Mouse (Mus musculus): Measurements from ENCODE around the gene Ccdc22. TPM values are rescaled to one million over a fixed set of nuclear protein-coding genes. Genes with fewer than 3 reads are reported as not detected.

Gene Ccdc22
- polyA plus RNA-seq, 1 experiment from 2014 or later = 18.2 TPM

DNA sequence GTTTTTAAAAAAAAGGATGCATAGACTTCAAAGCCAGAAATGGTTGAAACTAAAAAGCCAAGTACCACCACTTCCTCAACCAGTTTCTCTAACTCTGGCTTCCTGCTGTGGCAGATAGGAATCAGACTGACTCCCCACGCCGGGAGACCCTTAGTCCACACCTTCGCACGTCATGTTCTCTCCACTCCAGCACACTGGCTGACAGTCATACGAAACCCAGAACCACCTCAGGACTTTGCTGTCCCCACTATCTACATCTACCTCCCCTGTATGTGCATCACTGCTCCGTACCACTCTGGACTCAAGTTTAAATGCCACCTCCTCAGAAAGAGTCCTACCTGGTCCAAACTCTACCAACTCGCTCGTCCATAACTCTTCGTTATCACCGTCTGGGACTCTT, 32.9 kb downstream of the Ccdc22 start:
- Histone ChIP-seq H3K9me3 (no peaks in the 10 kb centered on the region), H3K36me3 (no peaks in the 10 kb centered on the region), H3K4me1 (peaks cover 32% of the 10 kb centered on the region), H3K9ac (0 out of 2 replicates have a peak overlapping the region, but pooled peaks have one; percentile 85), H3K4me2 (peak overlapping the region; percentile 73), H3K4me3 (peak overlapping the region; percentile 63), H3K27me3 (replicated peaks) (no peaks in the 10 kb centered on the region), H3K27ac (replicated peaks) (no peak overlapping the region)
- 38% methylated on average over 10 of the region's 10 CpGs for WGBS
- no peak for ATAC-seq (ENCODE audit: extremely low read depth, insufficient number of reproducible peaks, low FRiP score, low TSS enrichment)

- 82% methylated on average over 9 of the region's 9 CpGs for WGBS
- no peak overlapping the region for H3K4me3 ChIP-seq
- H3K4me2 ChIP-seq = peak overlapping the region; percentile 73
- H3K4me1 ChIP-seq = peaks cover 37% of the 10 kb centered on the region
- H3K27ac ChIP-seq (replicated peaks) = no peak overlapping the region
- H3K27me3 ChIP-seq (replicated peaks) = no peaks in the 10 kb centered on the region
- no peak overlapping the region for H3K9ac ChIP-seq
- no peaks in the 10 kb centered on the region for H3K36me3 ChIP-seq
- ATAC-seq (ENCODE audit: extremely low read depth, insufficient number of reproducible peaks, low FRiP score, low TSS enrichment) = no peak
- no peaks in the 10 kb centered on the region for H3K9me3 ChIP-seq
Observed at GRCm38 (mm10) chrX:7571565-7572136, 33.7 kb downstream of the Ccdc22 start.

GRCm38 (mm10) chrX:7570481-7571175, 34.7 kb downstream of the Ccdc22 start:
- Histone ChIP-seq H3K27me3 (replicated peaks) (no peaks in the 10 kb centered on the region), H3K4me3 (no peak overlapping the region), H3K9ac (no peak overlapping the region), H3K27ac (replicated peaks) (no peak overlapping the region), H3K9me3 (no peaks in the 10 kb centered on the region), H3K4me2 (no peak overlapping the region), H3K4me1 (peaks cover 37% of the 10 kb centered on the region), H3K36me3 (no peaks in the 10 kb centered on the region)
- ATAC-seq (ENCODE audit: extremely low read depth, insufficient number of reproducible peaks, low FRiP score, low TSS enrichment) = no peak
- 51% methylated on average over 7 of the region's 7 CpGs for WGBS

DNA sequence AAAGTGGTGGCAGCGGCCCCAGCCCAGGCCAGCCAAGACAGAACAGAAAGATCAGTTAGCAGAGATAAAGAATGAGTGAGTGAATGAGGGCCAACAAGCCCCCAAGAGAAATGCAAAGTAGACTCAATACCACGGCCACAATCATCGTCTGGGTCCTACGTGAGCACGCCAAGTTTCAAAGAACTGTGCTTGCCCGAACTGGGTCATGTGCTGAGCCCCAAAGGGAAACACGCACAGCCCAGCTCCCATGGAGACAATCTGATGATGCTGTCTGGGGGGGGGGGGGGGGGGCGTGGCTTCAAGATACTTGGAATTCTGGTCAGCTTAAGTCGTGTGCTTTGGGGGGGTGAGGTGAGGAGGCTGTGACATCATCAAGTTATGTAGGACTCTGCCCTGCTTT, 37.8 kb downstream of the Ccdc22 start:
- 58% methylated on average over 9 of the region's 9 CpGs for WGBS

GRCm38 (mm10) chrX:7566352-7566751, 39.0 kb downstream of the Ccdc22 start:
- Histone ChIP-seq H3K4me2 (no peak overlapping the region), H3K27ac (replicated peaks) (no peak overlapping the region), H3K4me3 (no peak overlapping the region), H3K4me1 (peaks cover 18% of the 10 kb centered on the region), H3K9ac (no peak overlapping the region), H3K27me3 (replicated peaks) (no peaks in the 10 kb centered on the region), H3K36me3 (no peaks in the 10 kb centered on the region), H3K9me3 (no peaks in the 10 kb centered on the region)
- WGBS = 61% methylated on average over 6 of the region's 6 CpGs
- no peak for ATAC-seq (ENCODE audit: extremely low read depth, insufficient number of reproducible peaks, low FRiP score, low TSS enrichment)

More for the DNA sequence above, 37.8 kb downstream of the Ccdc22 start:
- Histone ChIP-seq H3K27ac (replicated peaks) (no peak overlapping the region), H3K36me3 (no peaks in the 10 kb centered on the region), H3K27me3 (replicated peaks) (no peaks in the 10 kb centered on the region), H3K9me3 (no peaks in the 10 kb centered on the region), H3K4me3 (no peak overlapping the region), H3K4me2 (no peak overlapping the region), H3K9ac (no peak overlapping the region), H3K4me1 (peaks cover 29% of the 10 kb centered on the region)
- no peak for ATAC-seq (ENCODE audit: extremely low read depth, insufficient number of reproducible peaks, low FRiP score, low TSS enrichment)

- WGBS = 23% methylated on average over 2 of the region's 2 CpGs
- no peak overlapping the region for H3K4me2 ChIP-seq
- H3K36me3 ChIP-seq = peaks cover 3% of the 10 kb centered on the region; the same call in 1 of the 2 replicates
- H3K27me3 ChIP-seq (replicated peaks) = no peaks in the 10 kb centered on the region
- H3K4me3 ChIP-seq = no peak overlapping the region
- H3K9me3 ChIP-seq = no peaks in the 10 kb centered on the region
- ATAC-seq (ENCODE audit: extremely low read depth, insufficient number of reproducible peaks, low FRiP score, low TSS enrichment) = no peak
- no peak overlapping the region for H3K9ac ChIP-seq
- H3K4me1 ChIP-seq = peaks cover 6% of the 10 kb centered on the region; the same call in 1 of the 2 replicates
- H3K27ac ChIP-seq (replicated peaks) = no peak overlapping the region
Observed at GRCm38 (mm10) chrX:7563076-7563475, 42.2 kb downstream of the Ccdc22 start.

GRCm38 (mm10) chrX:7553474-7553873, 51.8 kb downstream of the Ccdc22 start:
- WGBS = 75% methylated on average over 4 of the region's 4 CpGs
- H3K9ac ChIP-seq = no peak overlapping the region

More at GRCm38 (mm10) chrX:7553474-7553873, 51.8 kb downstream of the Ccdc22 start:
- H3K9me3 ChIP-seq = no peaks in the 10 kb centered on the region
- no peak overlapping the region for H3K4me2 ChIP-seq
- H3K4me1 ChIP-seq = no peaks in the 10 kb centered on the region
- no peak overlapping the region for H3K4me3 ChIP-seq
- no peaks in the 10 kb centered on the region for H3K27me3 ChIP-seq (replicated peaks)
- ATAC-seq (ENCODE audit: extremely low read depth, insufficient number of reproducible peaks, low FRiP score, low TSS enrichment) = no peak
- H3K27ac ChIP-seq (replicated peaks) = no peak overlapping the region
- H3K36me3 ChIP-seq = no peaks in the 10 kb centered on the region

Other genes starting within 250 kb of the Ccdc22 start
- gene Usp27x, start 229.7 kb downstream of the Ccdc22 start, polyA plus RNA-seq (2015; fragmentation: Nextera tagmentation; extraction: Ambion mirVana) = 0.44 and 0.56 TPM in 2 replicates
- 0.19 TPM in 1 of 2 replicates, not detected in the other for gene Foxp3, start 31.9 kb downstream of the Ccdc22 start, polyA plus RNA-seq (2015; fragmentation: Nextera tagmentation; extraction: Ambion mirVana)
- gene Ppp1r3f, start 31.2 kb downstream of the Ccdc22 start, polyA plus RNA-seq (2015; fragmentation: Nextera tagmentation; extraction: Ambion mirVana) = 1.4 and 1.8 TPM in 2 replicates
- gene Cacna1f, start 1.6 kb upstream of the Ccdc22 start, polyA plus RNA-seq (2015; fragmentation: Nextera tagmentation; extraction: Ambion mirVana) = not detected in 2 replicates
- gene Syp, start 33.0 kb upstream of the Ccdc22 start, polyA plus RNA-seq (2015; fragmentation: Nextera tagmentation; extraction: Ambion mirVana) = 0.55 and 0.75 TPM in 2 replicates
- gene Prickle3, start 51.7 kb upstream of the Ccdc22 start, polyA plus RNA-seq (2015; fragmentation: Nextera tagmentation; extraction: Ambion mirVana) = 7.0 and 7.3 TPM in 2 replicates
- 157 and 175 TPM in 2 replicates for gene Plp2, start 65.9 kb upstream of the Ccdc22 start, polyA plus RNA-seq (2015; fragmentation: Nextera tagmentation; extraction: Ambion mirVana)
- gene Magix, start 75.7 kb upstream of the Ccdc22 start, polyA plus RNA-seq (2015; fragmentation: Nextera tagmentation; extraction: Ambion mirVana) = 0.11 and 0.25 TPM in 2 replicates
- 28.3 and 30.2 TPM in 2 replicates for gene Gpkow, start 91.6 kb upstream of the Ccdc22 start, polyA plus RNA-seq (2015; fragmentation: Nextera tagmentation; extraction: Ambion mirVana)
- 25.0 and 28.7 TPM in 2 replicates for gene Wdr45, start 108.8 kb upstream of the Ccdc22 start, polyA plus RNA-seq (2015; fragmentation: Nextera tagmentation; extraction: Ambion mirVana)
- gene Gm45208, start 116.7 kb upstream of the Ccdc22 start, polyA plus RNA-seq (2015; fragmentation: Nextera tagmentation; extraction: Ambion mirVana) = 0.27 and 0.74 TPM in 2 replicates
- gene Praf2, start 122.9 kb upstream of the Ccdc22 start, polyA plus RNA-seq (2015; fragmentation: Nextera tagmentation; extraction: Ambion mirVana) = 42.4 and 42.5 TPM in 2 replicates
- gene Ccdc120, start 145.4 kb upstream of the Ccdc22 start, polyA plus RNA-seq (2015; fragmentation: Nextera tagmentation; extraction: Ambion mirVana) = 5.6 and 6.1 TPM in 2 replicates
- gene Tfe3, start 157.0 kb upstream of the Ccdc22 start, polyA plus RNA-seq (2015; fragmentation: Nextera tagmentation; extraction: Ambion mirVana) = 16.3 and 16.9 TPM in 2 replicates
- gene Gripap1, start 184.2 kb upstream of the Ccdc22 start, polyA plus RNA-seq (2015; fragmentation: Nextera tagmentation; extraction: Ambion mirVana) = 26.7 and 27.3 TPM in 2 replicates
- 0.72 and 1.2 TPM in 2 replicates for gene Kcnd1, start 216.8 kb upstream of the Ccdc22 start, polyA plus RNA-seq (2015; fragmentation: Nextera tagmentation; extraction: Ambion mirVana)
- 28.0 and 29.4 TPM in 2 replicates for gene Otud5, start 235.8 kb upstream of the Ccdc22 start, polyA plus RNA-seq (2015; fragmentation: Nextera tagmentation; extraction: Ambion mirVana)